Mouse (Mus musculus) neural tube, embryonic 11.5 days (tissue): ENCODE data around the gene Emid1. TPM values are rescaled to one million over a fixed set of nuclear protein-coding genes. Genes with fewer than 3 reads are reported as not detected.
A peak's percentile ranks its signal among the peaks of the same experiment; 100 is the strongest.

ENCODE experiments used
- ATAC-seq: fragments of 200-750 bp; cut with Nextera tagmentation; 2 replicates; pipeline ENCODE4 v1.8.0; 2017; ENCODE audit warnings: moderate number of reproducible peaks, mild to moderate bottlenecking, moderate TSS enrichment, moderate library complexity; ENCODE audit not compliant: insufficient read depth, low FRiP score, low TSS enrichment
- DNase-seq: peaks from one replicate; pipeline ENCODE4 v3.0.0-alpha.2; 2015; ENCODE audit warnings: low spot score
- H3K27ac ChIP-seq: fragments of 300-500 bp; sonication (generic); 2 replicates; pipeline ENCODE4 v1.5.1; 2014; ENCODE audit warnings: low read depth, mild to moderate bottlenecking, low read length
- H3K27me3 ChIP-seq: fragments of 300-500 bp; sonication (generic); 2 replicates; pipeline ENCODE4 v1.6.1; 2014; ENCODE audit warnings: mild to moderate bottlenecking, low read length, mixed read lengths; ENCODE audit not compliant: control insufficient read depth, insufficient read depth
- H3K36me3 ChIP-seq: fragments of 300-500 bp; sonication (generic); 2 replicates; pipeline ENCODE4 v1.6.1; 2014; ENCODE audit warnings: mild to moderate bottlenecking, low read length, moderate library complexity, mixed read lengths; ENCODE audit not compliant: control insufficient read depth, insufficient read depth
- H3K4me1 ChIP-seq: fragments of 300-500 bp; sonication (generic); 2 replicates; pipeline ENCODE4 v1.6.1; 2014; ENCODE audit warnings: low read length, mixed read lengths; ENCODE audit not compliant: control insufficient read depth, insufficient read depth
- H3K4me2 ChIP-seq: fragments of 300-500 bp; sonication (generic); 2 replicates; pipeline ENCODE4 v1.6.1; 2014; ENCODE audit warnings: low read depth, mild to moderate bottlenecking, moderate library complexity
- H3K4me3 ChIP-seq: fragments of 300-500 bp; sonication (generic); 2 replicates; pipeline ENCODE4 v1.5.1; 2014; ENCODE audit warnings: low read depth, low read length
- H3K9ac ChIP-seq: fragments of 300-500 bp; sonication (generic); 2 replicates; pipeline ENCODE4 v1.6.1; 2014; ENCODE audit warnings: mild to moderate bottlenecking, low read length
- H3K9me3 ChIP-seq: fragments of 300-500 bp; sonication (generic); 2 replicates; pipeline ENCODE4 v1.6.1; 2016; ENCODE audit warnings: low read length; ENCODE audit not compliant: control insufficient read depth
- whole genome bisulfite sequencing: fragments of 180-500 bp; shearing (Covaris S2); extraction: QIAGEN DNeasy Blood & Tissue Kit; methylation state at CpG from one replicate; pipeline ENCODE4 v1.1.7; 2014; 5-methylcytosine and 5-hydroxymethylcytosine counted together
- polyA plus RNA-seq: library from polyadenylated mRNA; unstranded; fragments of >200 nt; fragmentation: Nextera tagmentation; extraction: Ambion mirVana; gene quantifications from 2 replicates; pipeline ENCODE4 v1.2.1, GENCODE M21; 2014

Emid1 gene
- polyA plus RNA-seq, 1 experiment from 2014 or later: 37.7 TPM

DNA sequence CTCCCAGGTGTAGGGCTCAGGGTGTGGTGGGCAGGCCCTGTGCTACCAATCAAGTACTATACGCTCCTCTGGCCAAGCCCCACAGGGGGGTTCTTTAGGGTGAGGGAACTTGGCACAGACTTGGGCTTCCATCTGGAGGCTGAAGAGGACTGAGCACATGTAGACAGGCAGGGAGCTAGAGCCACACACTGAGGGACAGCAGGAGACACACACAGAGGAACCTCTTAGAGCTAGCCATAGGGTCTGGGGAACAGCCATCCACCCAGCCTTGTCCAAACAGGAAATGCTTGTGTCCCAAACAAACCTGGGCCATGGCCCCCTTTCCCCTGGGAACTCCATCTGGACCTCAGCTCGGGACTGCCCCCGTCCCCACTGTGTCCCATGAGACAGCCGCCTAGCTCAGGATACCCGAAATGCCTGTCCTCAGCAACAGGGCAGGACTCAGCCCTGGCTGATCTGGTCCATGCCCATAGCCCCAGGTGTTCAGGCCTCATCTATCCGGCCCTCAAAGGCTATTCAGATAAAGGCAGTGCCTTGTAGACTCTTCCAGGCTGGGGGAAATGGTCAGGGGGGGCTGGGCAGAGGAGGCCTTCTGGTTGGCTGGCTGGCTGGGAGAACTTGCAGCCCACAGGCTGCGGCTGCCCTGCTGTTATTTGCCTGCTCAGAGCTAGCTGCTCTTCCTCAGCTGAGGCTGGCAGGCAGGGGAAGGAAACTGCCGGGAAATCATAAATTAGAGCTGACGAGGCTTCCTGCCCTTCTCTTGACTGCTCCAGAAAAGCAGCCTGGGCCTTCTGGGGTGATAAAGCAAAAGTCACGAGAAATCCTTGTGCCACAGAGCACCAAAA, 3.1 kb upstream of the Emid1 start:
- Histone ChIP-seq H3K27me3 (0 out of 2 replicates have a peak, but pooled peaks cover 2% of the 10 kb centered on the region), H3K4me3 (no peak overlapping the region), H3K27ac (0 out of 2 replicates have a peak overlapping the region, but pooled peaks have one; percentile 27), H3K9me3 (no peaks in the 10 kb centered on the region), H3K4me2 (no peak overlapping the region), H3K4me1 (peaks cover 12% of the 10 kb centered on the region), H3K36me3 (no peaks in the 10 kb centered on the region), H3K9ac (peak overlapping the region; percentile 26; the same call in 1 of the 2 replicates)
- WGBS: 28% methylated on average over 10 of the region's 10 CpGs
- DNase-seq: no peak
- no peak for ATAC-seq

- Histone ChIP-seq H3K27ac (no peak overlapping the region), H3K4me1 (peaks cover 25% of the 10 kb centered on the region), H3K27me3 (0 out of 2 replicates have a peak, but pooled peaks cover 2% of the 10 kb centered on the region), H3K4me3 (peak overlapping the region; percentile 58), H3K4me2 (peak overlapping the region; percentile 91), H3K9ac (peak overlapping the region; percentile 79), H3K36me3 (no peaks in the 10 kb centered on the region), H3K9me3 (no peaks in the 10 kb centered on the region)
- no peak for ATAC-seq
- WGBS: 14% methylated on average over 4 of the region's 4 CpGs
- DNase-seq: no peak
These were observed 818 bp downstream of the Emid1 start for GRCm38 (mm10) chr11:5151247-5151630.

GRCm38 (mm10) chr11:5150416-5151246, 1.4 kb downstream of the Emid1 start:
- Histone ChIP-seq H3K36me3 (no peaks in the 10 kb centered on the region), H3K9ac (no peak overlapping the region), H3K4me3 (no peak overlapping the region; the same call in 1 of the 2 replicates), H3K4me2 (peak overlapping the region; percentile 91; the same call in 1 of the 2 replicates), H3K9me3 (no peaks in the 10 kb centered on the region), H3K27ac (no peak overlapping the region), H3K27me3 (0 out of 2 replicates have a peak, but pooled peaks cover 2% of the 10 kb centered on the region), H3K4me1 (peaks cover 25% of the 10 kb centered on the region)
- DNase-seq (peak; percentile 37), ATAC-seq (no peak)
- WGBS: 55% methylated on average over 9 of the region's 9 CpGs

DNA sequence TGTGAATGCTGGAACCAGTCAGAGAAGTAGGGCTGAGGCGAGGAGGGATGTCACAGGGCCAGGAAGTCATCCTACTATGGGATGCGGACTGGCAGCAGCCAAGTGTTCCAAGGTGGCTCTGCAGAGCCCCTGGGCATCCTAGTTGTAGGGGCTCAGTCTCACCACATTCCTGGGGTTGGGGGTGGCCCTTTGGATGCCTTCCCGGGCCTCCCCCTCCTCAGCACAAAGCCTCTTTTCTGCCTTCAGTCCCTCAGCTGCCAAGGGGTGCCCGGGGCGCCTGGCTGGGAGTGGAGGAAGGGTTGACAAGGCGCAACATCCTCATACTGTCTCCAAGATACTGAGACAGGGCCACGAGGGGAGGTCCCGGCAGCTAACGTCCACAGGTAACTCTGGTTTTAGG, 2.1 kb downstream of the Emid1 start:
- no peak overlapping the region for H3K27ac ChIP-seq
- H3K4me2 ChIP-seq: no peak overlapping the region
- 0 out of 2 replicates have a peak, but pooled peaks cover 2% of the 10 kb centered on the region for H3K27me3 ChIP-seq
- no peak overlapping the region for H3K4me3 ChIP-seq
- DNase-seq (no peak), ATAC-seq (no peak)
- H3K36me3 ChIP-seq: no peaks in the 10 kb centered on the region
- H3K9me3 ChIP-seq: no peaks in the 10 kb centered on the region
- WGBS: 77% methylated on average over 8 of the region's 9 CpGs
- no peak overlapping the region for H3K9ac ChIP-seq
- H3K4me1 ChIP-seq: peaks cover 20% of the 10 kb centered on the region

DNA sequence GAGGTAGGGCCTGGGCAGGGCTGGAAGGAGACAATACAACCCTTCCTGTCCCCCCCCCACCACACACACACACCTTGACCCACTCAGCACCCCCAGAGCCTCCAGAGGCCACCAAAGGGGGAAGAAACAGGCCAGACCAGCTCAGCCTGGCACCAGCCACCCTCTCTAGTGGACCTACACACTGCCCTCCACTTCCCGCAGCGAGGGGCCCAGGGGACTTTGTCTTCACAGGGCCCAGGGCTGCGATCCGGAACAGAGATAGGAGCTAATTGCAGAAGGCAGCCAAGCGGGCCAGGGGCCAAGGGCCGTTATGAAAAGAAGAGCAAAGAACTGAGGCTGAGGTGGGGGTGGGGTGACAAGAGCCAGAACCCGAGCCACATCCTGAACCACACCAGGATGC, 2.8 kb downstream of the Emid1 start:
- Histone ChIP-seq H3K9ac (peak overlapping the region; percentile 26), H3K4me2 (no peak overlapping the region), H3K4me1 (peaks cover 20% of the 10 kb centered on the region), H3K36me3 (no peaks in the 10 kb centered on the region), H3K4me3 (no peak overlapping the region), H3K9me3 (no peaks in the 10 kb centered on the region), H3K27ac (0 out of 2 replicates have a peak overlapping the region, but pooled peaks have one; percentile 27), H3K27me3 (0 out of 2 replicates have a peak, but pooled peaks cover 2% of the 10 kb centered on the region)
- 37% methylated on average over 7 of the region's 7 CpGs for WGBS
- ATAC-seq (no peak), DNase-seq (no peak)

- WGBS: 53% methylated on average over 3 of the region's 3 CpGs
- H3K4me2 ChIP-seq: no peak overlapping the region
- H3K9me3 ChIP-seq: no peaks in the 10 kb centered on the region
- H3K9ac ChIP-seq: no peak overlapping the region
- no peak for ATAC-seq
- H3K4me1 ChIP-seq: peaks cover 16% of the 10 kb centered on the region
- H3K27me3 ChIP-seq: no peaks in the 10 kb centered on the region
- H3K4me3 ChIP-seq: no peak overlapping the region
- H3K27ac ChIP-seq: no peak overlapping the region
- no peak for DNase-seq
- no peaks in the 10 kb centered on the region for H3K36me3 ChIP-seq
These were observed 6.5 kb downstream of the Emid1 start for GRCm38 (mm10) chr11:5145600-5145999.

DNA sequence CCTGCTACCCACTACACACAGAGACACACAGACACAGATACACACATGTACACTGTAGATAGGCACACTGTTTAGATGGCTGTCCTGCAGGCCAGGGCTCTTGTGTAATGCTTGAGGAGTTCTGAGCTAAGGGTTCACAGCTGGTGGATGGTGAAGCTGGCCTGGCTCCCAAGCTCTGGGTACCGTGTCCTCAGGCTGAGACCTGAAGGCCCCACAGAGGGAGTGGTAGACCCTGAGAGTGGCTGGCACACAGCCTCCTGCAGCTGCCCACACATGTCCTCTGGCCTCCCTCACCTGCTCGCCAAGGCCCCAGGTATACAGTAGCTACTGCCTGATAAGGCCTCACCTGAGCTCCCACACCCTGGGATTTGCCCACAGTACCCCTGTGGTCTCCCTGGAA, 10.1 kb downstream of the Emid1 start:
- 97% methylated on average over 2 of the region's 2 CpGs for WGBS
- no peak for ATAC-seq
- no peaks in the 10 kb centered on the region for H3K27me3 ChIP-seq

GRCm38 (mm10) chr11:5141252-5141651, 10.8 kb downstream of the Emid1 start:
- no peaks in the 10 kb centered on the region for H3K9me3 ChIP-seq
- 87% methylated on average over 5 of the region's 5 CpGs for WGBS
- peaks cover 3% of the 10 kb centered on the region; the same call in 1 of the 2 replicates for H3K4me1 ChIP-seq
- DNase-seq (no peak), ATAC-seq (no peak)
- no peak overlapping the region for H3K9ac ChIP-seq
- no peaks in the 10 kb centered on the region for H3K27me3 ChIP-seq
- H3K4me3 ChIP-seq: no peak overlapping the region
- H3K36me3 ChIP-seq: no peaks in the 10 kb centered on the region
- H3K27ac ChIP-seq: no peak overlapping the region
- H3K4me2 ChIP-seq: no peak overlapping the region

More for the DNA sequence above, 10.1 kb downstream of the Emid1 start:
- no peak for DNase-seq
- Histone ChIP-seq H3K36me3 (no peaks in the 10 kb centered on the region), H3K4me1 (peaks cover 3% of the 10 kb centered on the region; the same call in 1 of the 2 replicates), H3K9ac (no peak overlapping the region), H3K4me2 (no peak overlapping the region), H3K4me3 (no peak overlapping the region), H3K27ac (no peak overlapping the region), H3K9me3 (no peaks in the 10 kb centered on the region)
